Mouse (Mus musculus) forebrain, embryonic 11.5 days (tissue): ENCODE results near the gene Mis18bp1. TPM values are rescaled to one million over a fixed set of nuclear protein-coding genes. Genes with fewer than 3 reads are reported as not detected.

Experiments used
- ATAC-seq: fragments of 200-750 bp; cut with Nextera tagmentation; replicated peaks from 2 replicates; pipeline ENCODE4 v1.8.0; 2017; ENCODE audit warnings: moderate TSS enrichment; ENCODE audit not compliant: low FRiP score
- DNase-seq: peaks from one replicate; pipeline ENCODE4 v3.0.0-alpha.2; 2017; ENCODE audit warnings: low spot score
- H3K27ac ChIP-seq: fragments of 300-500 bp; sonication (generic); 2 replicates; pipeline ENCODE4 v1.5.1; 2014; ENCODE audit warnings: low read depth, low read length
- H3K27me3 ChIP-seq: fragments of 300-500 bp; sonication (generic); 2 replicates; pipeline ENCODE4 v1.6.1; 2014; ENCODE audit warnings: mild to moderate bottlenecking, low read length, mixed read lengths; ENCODE audit not compliant: control insufficient read depth, insufficient read depth
- H3K36me3 ChIP-seq: fragments of 300-500 bp; sonication (generic); 2 replicates; pipeline ENCODE4 v1.6.1; 2014; ENCODE audit warnings: mild to moderate bottlenecking, low read length, moderate library complexity, mixed read lengths; ENCODE audit not compliant: control insufficient read depth, insufficient read depth
- H3K4me1 ChIP-seq: fragments of 300-500 bp; sonication (generic); replicated peaks from 2 replicates; pipeline ENCODE4 v1.6.1; 2014; ENCODE audit warnings: low read length, mixed read lengths; ENCODE audit not compliant: control insufficient read depth, insufficient read depth
- H3K4me2 ChIP-seq: fragments of 300-500 bp; sonication (generic); 2 replicates; pipeline ENCODE4 v1.6.1; 2014; ENCODE audit warnings: low read depth, mild to moderate bottlenecking, low read length, moderate library complexity, mixed read lengths; ENCODE audit not compliant: severe bottlenecking
- H3K4me3 ChIP-seq: fragments of 300-500 bp; sonication (generic); 2 replicates; pipeline ENCODE4 v1.5.1; 2014; ENCODE audit warnings: low read depth, low read length
- H3K9ac ChIP-seq: fragments of 300-500 bp; sonication (generic); 2 replicates; pipeline ENCODE4 v1.6.1; 2014; ENCODE audit warnings: low read length
- H3K9me3 ChIP-seq: fragments of 300-500 bp; sonication (generic); 2 replicates; pipeline ENCODE4 v1.6.1; 2016; ENCODE audit warnings: low read length, mixed read lengths; ENCODE audit not compliant: control insufficient read depth
- WGBS: fragments of 180-500 bp; shearing (Covaris S2); extraction: QIAGEN DNeasy Blood & Tissue Kit; methylation state at CpG from one replicate; pipeline ENCODE4 v1.1.7; 2014; 5-methylcytosine and 5-hydroxymethylcytosine counted together
- polyA plus RNA-seq: library from polyadenylated mRNA; unstranded; fragments of >200 nt; fragmentation: Nextera tagmentation; extraction: Ambion mirVana; gene quantifications from 2 replicates; pipeline ENCODE4 v1.2.1, GENCODE M21; 2014

The Mis18bp1 gene
- polyA plus RNA-seq = 77.3 and 92.6 TPM in 2 replicates

DNA sequence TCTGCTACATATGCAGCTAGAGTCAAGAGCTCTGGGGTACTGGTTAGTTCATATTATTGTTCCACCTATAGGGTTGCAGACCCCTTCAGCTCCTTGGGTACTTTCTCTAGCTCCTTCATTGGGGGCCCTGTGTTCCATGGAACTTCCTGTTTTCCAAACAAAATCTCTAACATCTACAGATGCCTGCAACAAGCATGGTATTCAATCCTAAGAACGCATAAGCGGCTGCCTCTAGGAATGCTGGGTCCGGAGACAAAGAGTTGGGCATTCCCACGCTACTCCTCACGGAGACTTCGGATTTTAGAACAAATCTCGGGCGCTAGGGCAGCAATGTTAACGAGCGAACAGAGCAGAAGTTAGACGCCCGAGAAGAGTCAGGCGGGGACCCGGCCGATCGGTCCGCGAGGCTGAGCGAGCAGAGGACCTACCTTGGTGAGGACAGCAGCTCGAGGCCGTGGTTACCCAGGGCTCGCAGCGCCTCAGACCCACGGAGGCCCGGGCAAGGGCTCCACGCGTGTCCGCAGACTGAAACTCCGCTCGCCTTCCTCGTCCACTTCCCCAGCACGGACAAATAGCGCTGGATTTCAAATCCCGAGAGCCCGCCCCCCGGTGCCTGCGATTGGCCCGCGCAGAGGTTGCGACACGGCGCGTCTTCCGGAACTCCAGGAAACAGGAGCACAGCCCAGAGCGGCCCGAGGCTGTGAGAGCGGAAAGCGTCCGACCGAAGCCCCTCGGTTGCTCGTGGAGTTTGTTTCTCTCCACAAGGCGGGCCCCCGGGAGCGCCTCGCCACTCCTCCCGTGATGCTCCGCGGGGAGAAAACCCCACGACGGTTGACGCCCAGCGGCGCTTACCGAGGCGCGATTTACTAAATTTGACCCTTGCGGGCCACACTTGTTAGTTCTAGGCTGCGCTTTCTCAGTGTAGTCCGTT, at the start of gene Mis18bp1:
Mis18bp1 (minus strand) TSS at position 584 of the 931 bp plus-strand sequence.
- Histone ChIP-seq H3K4me1 (no peaks in the 10 kb centered on the region), H3K9ac (peak within 1 kb of the TSS; percentile 66), H3K4me3 (peak within 1 kb of the TSS; percentile 79), H3K27ac (peak within 1 kb of the TSS; percentile 86), H3K9me3 (no peaks in the 10 kb centered on the region), H3K36me3 (no peaks in the 10 kb centered on the region), H3K4me2 (peak within 1 kb of the TSS; percentile 56), H3K27me3 (no peaks in the 10 kb centered on the region)
- DNase-seq (peak; percentile 97), ATAC-seq (peak; percentile 98)
- WGBS = under 1% methylated on average over 70 of the region's 70 CpGs

DNA sequence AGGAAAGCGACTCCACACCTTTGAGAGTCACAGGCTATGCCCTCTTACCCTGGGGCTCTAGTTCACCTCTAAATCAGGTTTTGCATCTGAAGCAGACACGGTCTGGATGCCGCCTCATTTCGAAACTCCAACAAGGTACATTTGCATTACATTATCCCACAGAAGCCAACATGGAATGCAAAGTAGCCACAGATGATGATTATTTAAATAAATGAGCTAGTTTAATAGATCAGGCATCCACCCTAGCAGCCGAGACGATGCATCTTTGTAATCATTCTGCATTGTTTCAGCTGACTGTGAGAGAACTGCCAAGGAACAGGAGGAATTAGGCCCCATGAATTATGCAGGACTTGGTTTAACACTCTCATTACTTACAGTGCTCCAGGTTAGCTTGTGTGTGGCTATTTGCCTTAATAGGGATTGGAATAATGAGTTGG, 44.0 kb upstream of the Mis18bp1 start:
- peak; percentile 75 for ATAC-seq
- no peak overlapping the region for H3K27ac ChIP-seq

DNA sequence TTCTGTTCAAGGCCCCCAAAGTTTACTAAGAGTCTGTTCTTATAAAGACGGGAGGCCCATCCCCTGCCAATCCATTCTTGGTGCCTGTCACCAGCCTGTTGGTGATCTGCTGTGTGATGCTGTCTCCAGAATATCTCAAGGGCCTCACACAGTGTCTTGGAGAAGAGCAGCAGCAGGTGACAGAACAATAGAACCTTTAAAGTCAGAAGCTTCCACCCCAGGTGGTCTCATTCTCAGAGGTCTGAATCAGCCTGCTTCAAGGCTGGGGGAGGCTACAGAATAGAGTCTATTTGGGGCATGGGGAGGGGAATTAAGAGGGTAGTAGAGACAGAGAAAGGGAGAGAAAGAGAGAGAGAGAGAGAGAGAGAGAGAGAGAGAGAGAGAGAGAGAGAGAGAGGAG, 34.0 kb upstream of the Mis18bp1 start:
- Histone ChIP-seq H3K9me3 (no peaks in the 10 kb centered on the region), H3K36me3 (no peaks in the 10 kb centered on the region), H3K27me3 (no peaks in the 10 kb centered on the region), H3K4me1 (no peaks in the 10 kb centered on the region), H3K4me3 (no peak overlapping the region), H3K9ac (no peak overlapping the region), H3K4me2 (no peak overlapping the region), H3K27ac (no peak overlapping the region)
- DNase-seq = no peak
- no peak for ATAC-seq
- WGBS = 57% methylated on average over 1 of the region's 1 CpGs

More for the DNA sequence above, 44.0 kb upstream of the Mis18bp1 start:
- Histone ChIP-seq H3K4me1 (no peaks in the 10 kb centered on the region), H3K36me3 (no peaks in the 10 kb centered on the region), H3K27me3 (no peaks in the 10 kb centered on the region), H3K4me2 (no peak overlapping the region), H3K9ac (no peak overlapping the region), H3K4me3 (no peak overlapping the region), H3K9me3 (no peaks in the 10 kb centered on the region)
- 59% methylated on average over 6 of the region's 6 CpGs for WGBS
- DNase-seq = no peak

DNA sequence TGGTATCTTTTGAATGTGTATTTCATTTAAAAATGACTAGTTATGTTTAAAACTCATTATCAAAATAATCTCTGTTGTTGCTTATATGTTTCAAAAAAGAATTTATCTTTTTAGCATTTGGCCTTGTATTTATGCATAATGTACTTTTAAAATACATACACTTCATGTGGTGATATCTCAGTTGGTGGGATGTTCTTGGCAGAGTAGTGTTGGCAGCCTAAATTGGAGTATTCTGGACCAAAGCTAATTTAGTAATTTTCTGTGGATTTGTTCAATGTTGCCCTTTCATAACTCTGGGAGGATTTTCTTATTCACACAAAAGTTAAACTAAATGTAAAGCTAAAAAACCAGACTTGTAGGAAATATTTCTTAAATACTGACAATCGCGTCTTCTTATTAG, 29.4 kb upstream of the Mis18bp1 start:
- no peaks in the 10 kb centered on the region for H3K9me3 ChIP-seq
- no peak overlapping the region for H3K9ac ChIP-seq
- no peak overlapping the region for H3K4me3 ChIP-seq
- H3K4me1 ChIP-seq = no peaks in the 10 kb centered on the region
- no peaks in the 10 kb centered on the region for H3K27me3 ChIP-seq
- H3K27ac ChIP-seq = no peak overlapping the region
- H3K4me2 ChIP-seq = no peak overlapping the region
- WGBS = 99% methylated on average over 2 of the region's 2 CpGs
- ATAC-seq (no peak), DNase-seq (no peak)
- no peaks in the 10 kb centered on the region for H3K36me3 ChIP-seq

DNA sequence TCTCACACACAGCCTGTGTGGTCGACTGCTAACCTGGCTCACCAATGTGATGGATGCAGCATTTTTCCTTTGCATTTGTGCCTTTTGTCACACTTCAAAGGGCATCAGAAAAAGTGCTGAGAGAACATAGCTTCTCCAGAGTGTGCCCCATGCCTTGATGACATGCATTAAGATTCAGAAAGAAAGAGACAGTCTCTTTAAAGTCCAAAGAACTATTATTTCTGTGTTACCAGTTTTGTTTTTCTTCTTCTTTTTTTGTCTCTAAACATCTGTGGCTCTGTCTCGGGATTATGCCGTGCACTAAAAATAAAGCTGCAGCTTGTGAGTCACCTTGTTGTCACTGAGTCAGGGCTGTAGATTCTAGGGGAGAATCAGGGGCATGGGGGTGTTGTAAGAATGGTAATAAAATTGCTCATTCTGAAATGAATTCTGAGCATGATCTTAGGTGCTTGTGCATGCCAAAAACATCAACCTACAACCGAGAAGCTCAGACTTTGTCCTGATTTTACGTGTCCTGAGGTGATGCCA, 21.7 kb upstream of the Mis18bp1 start:
- no peak for DNase-seq
- no peak overlapping the region for H3K4me3 ChIP-seq
- no peak overlapping the region for H3K9ac ChIP-seq
- no peak for ATAC-seq
- no peaks in the 10 kb centered on the region for H3K27me3 ChIP-seq
- H3K4me1 ChIP-seq = no peaks in the 10 kb centered on the region
- H3K9me3 ChIP-seq = no peaks in the 10 kb centered on the region
- H3K36me3 ChIP-seq = no peaks in the 10 kb centered on the region
- H3K27ac ChIP-seq = no peak overlapping the region
- H3K4me2 ChIP-seq = no peak overlapping the region
- WGBS = 85% methylated on average over 5 of the region's 5 CpGs

DNA sequence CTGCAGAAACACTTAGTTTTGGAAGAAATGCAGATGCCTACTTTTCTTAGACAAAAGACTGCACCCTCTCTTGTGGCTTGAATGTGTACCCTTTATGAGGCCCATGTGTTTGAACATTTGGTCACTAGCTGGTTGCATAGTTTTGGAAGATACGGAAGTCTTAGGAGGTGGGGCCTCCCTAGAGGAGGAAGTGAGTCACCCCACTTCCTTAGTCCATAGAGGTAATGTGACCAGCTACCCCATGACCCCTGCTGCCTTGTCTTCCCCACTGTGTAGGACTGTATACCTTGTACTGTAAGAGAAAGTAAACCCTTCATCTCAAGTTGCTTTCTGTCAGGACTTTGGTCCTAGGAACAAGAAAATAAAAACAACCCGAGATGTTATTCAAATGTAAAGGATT, 16.8 kb upstream of the Mis18bp1 start:
- no peaks in the 10 kb centered on the region for H3K4me1 ChIP-seq
- no peak overlapping the region for H3K4me2 ChIP-seq
- H3K9ac ChIP-seq = no peak overlapping the region
- H3K9me3 ChIP-seq = no peaks in the 10 kb centered on the region
- no peak overlapping the region for H3K27ac ChIP-seq
- no peak overlapping the region for H3K4me3 ChIP-seq
- no peaks in the 10 kb centered on the region for H3K27me3 ChIP-seq
- no peak for ATAC-seq
- no peaks in the 10 kb centered on the region for H3K36me3 ChIP-seq
- no peak for DNase-seq
- 88% methylated on average over 2 of the region's 2 CpGs for WGBS

DNA sequence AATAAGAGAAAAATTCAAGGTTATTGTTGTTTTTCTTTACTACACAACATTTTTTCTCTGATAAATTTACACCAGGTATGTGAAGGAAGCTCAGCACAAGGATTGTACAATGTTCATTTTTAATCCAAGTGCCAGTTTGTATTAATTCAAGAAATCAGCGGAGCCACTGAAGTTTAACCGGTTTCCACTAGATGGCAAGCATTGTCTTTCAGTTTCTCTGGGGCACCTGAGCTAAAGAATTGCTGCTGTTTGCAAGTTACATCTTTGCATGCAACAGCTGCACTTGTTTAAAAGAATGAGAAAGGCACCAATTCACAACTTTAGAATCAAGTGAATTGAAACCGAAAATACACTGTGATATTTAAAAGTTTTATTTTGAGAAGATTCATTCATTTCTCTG, 15.0 kb upstream of the Mis18bp1 start:
- Histone ChIP-seq H3K4me3 (no peak overlapping the region), H3K4me1 (no peaks in the 10 kb centered on the region), H3K36me3 (no peaks in the 10 kb centered on the region), H3K9ac (no peak overlapping the region), H3K9me3 (no peaks in the 10 kb centered on the region), H3K27ac (no peak overlapping the region), H3K27me3 (no peaks in the 10 kb centered on the region), H3K4me2 (no peak overlapping the region)
- ATAC-seq (no peak), DNase-seq (no peak)
- WGBS = 67% methylated on average over 3 of the region's 3 CpGs

DNA sequence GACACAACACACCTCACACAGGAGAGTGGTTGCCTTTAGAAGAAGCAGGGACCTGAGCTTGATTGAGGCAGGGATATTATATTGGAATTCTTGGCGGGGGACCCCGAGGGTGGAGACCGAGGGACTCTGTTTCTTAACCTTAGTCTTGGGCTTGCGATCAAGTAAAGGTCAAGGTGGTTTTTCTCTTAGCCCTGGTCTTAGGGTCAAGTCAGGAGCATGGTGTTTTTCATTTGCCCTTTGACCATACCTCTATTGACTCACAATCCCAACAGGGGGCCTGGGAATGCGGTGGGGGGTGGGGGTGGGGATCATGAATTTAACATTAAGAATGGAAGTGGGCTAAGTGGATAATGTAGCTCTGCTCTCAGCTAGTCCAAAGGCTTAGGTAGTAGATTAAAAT, 1.3 kb upstream of the Mis18bp1 start:
- no peaks in the 10 kb centered on the region for H3K36me3 ChIP-seq
- no peak for ATAC-seq
- H3K9ac ChIP-seq = no peak overlapping the region
- H3K27me3 ChIP-seq = no peaks in the 10 kb centered on the region
- H3K4me1 ChIP-seq = no peaks in the 10 kb centered on the region
- no peak overlapping the region for H3K27ac ChIP-seq
- no peak overlapping the region for H3K4me3 ChIP-seq
- H3K4me2 ChIP-seq = no peak overlapping the region
- DNase-seq = no peak
- no peaks in the 10 kb centered on the region for H3K9me3 ChIP-seq
- WGBS = 87% methylated on average over 5 of the region's 5 CpGs
